Mouse (Mus musculus) small intestine, adult 2 months (tissue): Measurements from ENCODE around the gene Astn2.

Experiments used
- CTCF ChIP-seq: fragments of 200-500 bp; IDR thresholded peaks from 2 replicates; pipeline ENCODE4 v1.5.1; 2012; ENCODE audit warnings: low read depth, mild to moderate bottlenecking, control low read depth, inconsistent platforms, low read length, moderate library complexity, mixed read lengths; ENCODE audit not compliant: insufficient replicate concordance, insufficient read length; ENCODE audit errors: extremely low read depth
- POLR2A ChIP-seq: fragments of 200-500 bp; IDR thresholded peaks from 2 replicates; pipeline ENCODE4 v1.6.1; 2012; ENCODE audit warnings: low read depth, mild to moderate bottlenecking, control low read depth, inconsistent platforms, low read length, moderate library complexity

DNA sequence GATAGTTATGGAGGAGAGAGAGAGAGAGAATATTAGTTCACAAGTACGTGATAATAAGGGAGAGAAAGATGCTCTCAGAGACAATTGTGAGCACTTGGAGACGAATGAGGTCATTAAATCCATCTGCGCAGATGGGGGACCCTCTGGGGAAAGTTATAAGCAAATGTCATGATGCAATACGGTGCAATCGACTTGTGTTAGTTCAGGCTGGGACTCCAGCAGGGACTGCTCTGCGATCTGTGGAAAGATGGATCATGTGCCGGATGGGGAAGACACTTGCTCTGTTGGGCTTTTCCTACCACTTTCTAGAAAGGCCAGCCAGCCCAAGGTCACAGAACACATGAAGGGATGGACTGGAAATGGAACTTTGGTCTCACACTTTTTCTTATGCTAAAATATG is 1053.9 kb downstream of the Astn2 start:
- TF ChIP-seq CTCF, result no peak
- no peak for TF ChIP-seq POLR2A
